Mouse (Mus musculus): Measurements from ENCODE around the gene Cntn4. TPM values are rescaled to one million over a fixed set of nuclear protein-coding genes. Genes with fewer than 3 reads are reported as not detected.

Gene Cntn4
- polyA plus RNA-seq (2017; shearing (Covaris generic)): not detected

GRCm38 (mm10) chr6:105677149-105678031 is at the start of gene Cntn4:
Gene Cntn4, plus strand, starts transcription at chr6:105677660.

